Mouse (Mus musculus): ENCODE measurements around the gene Gm973. TPM values are rescaled to one million over a fixed set of nuclear protein-coding genes. Genes with fewer than 3 reads are reported as not detected.
"Not testable (repeated sequence)": the region's sequence is repeated elsewhere in the genome, so short reads cannot be mapped to it uniquely, and the experiment has no call there.

Gm973 gene
- polyA plus RNA-seq, 1 experiment from 2014 or later, result 0.72 TPM

GRCm38 (mm10) chr1:59631986-59632659, 116.1 kb downstream of the Gm973 start:
- no peak overlapping the region for H3K9ac ChIP-seq (ENCODE audit: low read depth, low read length)
- H3K4me3 ChIP-seq (ENCODE audit: low read depth, low read length), result no peak overlapping the region
- no peaks in the 10 kb centered on the region for H3K9me3 ChIP-seq (ENCODE audit: control insufficient read depth)
- H3K27ac ChIP-seq (ENCODE audit: low read depth, low read length), result no peak overlapping the region
- no peaks in the 10 kb centered on the region for H3K27me3 ChIP-seq (replicated peaks; ENCODE audit: control insufficient read depth, insufficient read depth, low read length)
- H3K4me1 ChIP-seq (replicated peaks; ENCODE audit: control insufficient read depth, insufficient read depth, low read length), result no peaks in the 10 kb centered on the region
- no peak overlapping the region for H3K4me2 ChIP-seq (replicated peaks; ENCODE audit: low read depth)
- no peak for TF ChIP-seq CTCF (IDR thresholded peaks at IDR 0.05; ENCODE audit: low read depth)
- H3K36me3 ChIP-seq (ENCODE audit: control insufficient read depth, insufficient read depth), result no peaks in the 10 kb centered on the region
- no peak for ATAC-seq
- WGBS, result 79% methylated on average over 5 of the region's 5 CpGs

GRCm38 (mm10) chr1:59633056-59633455, 117.0 kb downstream of the Gm973 start:
- WGBS, result 33% methylated on average over 6 of the region's 6 CpGs
- Histone ChIP-seq H3K4me3 (ENCODE audit: low read depth, low read length) (no peak overlapping the region), H3K36me3 (ENCODE audit: control insufficient read depth, insufficient read depth) (no peaks in the 10 kb centered on the region), H3K9me3 (ENCODE audit: control insufficient read depth) (no peaks in the 10 kb centered on the region), H3K27me3 (replicated peaks; ENCODE audit: control insufficient read depth, insufficient read depth, low read length) (no peaks in the 10 kb centered on the region), H3K4me2 (replicated peaks; ENCODE audit: low read depth) (no peak overlapping the region), H3K9ac (ENCODE audit: low read depth, low read length) (no peak overlapping the region), H3K4me1 (replicated peaks; ENCODE audit: control insufficient read depth, insufficient read depth, low read length) (no peaks in the 10 kb centered on the region), H3K27ac (ENCODE audit: low read depth, low read length) (no peak overlapping the region)
- no peak for TF ChIP-seq CTCF (IDR thresholded peaks at IDR 0.05; ENCODE audit: low read depth)
- ATAC-seq, result no peak

- Histone ChIP-seq H3K36me3 (ENCODE audit: control insufficient read depth, insufficient read depth) (0 out of 2 replicates have a peak, but pooled peaks cover 4% of the 10 kb centered on the region), H3K9me3 (ENCODE audit: control insufficient read depth) (no peaks in the 10 kb centered on the region), H3K9ac (ENCODE audit: low read depth, low read length) (no peak overlapping the region), H3K27ac (ENCODE audit: low read depth, low read length) (no peak overlapping the region), H3K4me2 (replicated peaks; ENCODE audit: low read depth) (no peak overlapping the region), H3K4me3 (ENCODE audit: low read depth, low read length) (no peak overlapping the region), H3K27me3 (replicated peaks; ENCODE audit: control insufficient read depth, insufficient read depth, low read length) (no peaks in the 10 kb centered on the region), H3K4me1 (replicated peaks; ENCODE audit: control insufficient read depth, insufficient read depth, low read length) (no peaks in the 10 kb centered on the region)
- 74% methylated on average over 1 of the region's 1 CpGs for WGBS
- no peak for TF ChIP-seq CTCF (IDR thresholded peaks at IDR 0.05; ENCODE audit: low read depth)
- no peak for ATAC-seq
These were observed 120.3 kb downstream of the Gm973 start for GRCm38 (mm10) chr1:59636349-59636748.

GRCm38 (mm10) chr1:59638371-59638770, 122.3 kb downstream of the Gm973 start:
- Histone ChIP-seq H3K4me2 (replicated peaks; ENCODE audit: low read depth) (no peak overlapping the region), H3K9ac (ENCODE audit: low read depth, low read length) (no peak overlapping the region), H3K36me3 (ENCODE audit: control insufficient read depth, insufficient read depth) (peaks cover 15% of the 10 kb centered on the region), H3K4me3 (ENCODE audit: low read depth, low read length) (no peak overlapping the region), H3K9me3 (ENCODE audit: control insufficient read depth) (no peaks in the 10 kb centered on the region), H3K4me1 (replicated peaks; ENCODE audit: control insufficient read depth, insufficient read depth, low read length) (no peaks in the 10 kb centered on the region), H3K27me3 (replicated peaks; ENCODE audit: control insufficient read depth, insufficient read depth, low read length) (no peaks in the 10 kb centered on the region), H3K27ac (ENCODE audit: low read depth, low read length) (no peak overlapping the region)
- no peak for ATAC-seq
- 0 out of 2 replicates have a peak, but pooled peaks have one; percentile 16 for TF ChIP-seq CTCF (IDR thresholded peaks at IDR 0.05; ENCODE audit: low read depth)
- WGBS, result 84% methylated on average over 3 of the region's 3 CpGs

GRCm38 (mm10) chr1:59642488-59642887, 126.4 kb downstream of the Gm973 start:
- H3K36me3 ChIP-seq (ENCODE audit: control insufficient read depth, insufficient read depth), result peaks cover 28% of the 10 kb centered on the region
- no peak overlapping the region for H3K9ac ChIP-seq (ENCODE audit: low read depth, low read length)
- H3K9me3 ChIP-seq (ENCODE audit: control insufficient read depth), result no peaks in the 10 kb centered on the region
- no peaks in the 10 kb centered on the region for H3K4me1 ChIP-seq (replicated peaks; ENCODE audit: control insufficient read depth, insufficient read depth, low read length)
- H3K27me3 ChIP-seq (replicated peaks; ENCODE audit: control insufficient read depth, insufficient read depth, low read length), result no peaks in the 10 kb centered on the region
- no peak overlapping the region for H3K4me3 ChIP-seq (ENCODE audit: low read depth, low read length)
- ATAC-seq, result no peak
- H3K27ac ChIP-seq (ENCODE audit: low read depth, low read length), result no peak overlapping the region
- 49% methylated on average over 1 of the region's 1 CpGs for WGBS
- TF ChIP-seq CTCF (IDR thresholded peaks at IDR 0.05; ENCODE audit: low read depth), result no peak
- no peak overlapping the region for H3K4me2 ChIP-seq (replicated peaks; ENCODE audit: low read depth)

- not testable (repeated sequence) for H3K4me3 ChIP-seq (ENCODE audit: low read depth, low read length); H3K27me3 ChIP-seq (replicated peaks; ENCODE audit: control insufficient read depth, insufficient read depth, low read length); H3K9ac ChIP-seq (ENCODE audit: low read depth, low read length); H3K9me3 ChIP-seq (ENCODE audit: control insufficient read depth); ATAC-seq; H3K4me1 ChIP-seq (replicated peaks; ENCODE audit: control insufficient read depth, insufficient read depth, low read length); H3K4me2 ChIP-seq (replicated peaks; ENCODE audit: low read depth); H3K27ac ChIP-seq (ENCODE audit: low read depth, low read length)
- WGBS, result 92% methylated on average over 2 of the region's 2 CpGs
- H3K36me3 ChIP-seq (ENCODE audit: control insufficient read depth, insufficient read depth), result peaks cover 36% of the 10 kb centered on the region
These were observed 130.4 kb downstream of the Gm973 start for GRCm38 (mm10) chr1:59646502-59646901.

Data from intestine, postnatal 0 days (tissue).